Mouse (Mus musculus) spleen, adult 2 months (tissue): ENCODE measurements around the gene Cpm. TPM values are rescaled to one million over a fixed set of nuclear protein-coding genes. Genes with fewer than 3 reads are reported as not detected.

Experiments
- DNase-seq, 2 experiments: peaks; one replicate each; pipeline versions ENCODE4 v3.0.0 to v3.0.0-alpha.2; 2012 to 2021; ENCODE audit warnings: low spot score in 2 of 2, low read depth in 1 of 2
- H3K27ac ChIP-seq: fragments of 200-500 bp; 2 replicates; pipeline ENCODE4 v1.5.1; 2012; ENCODE audit warnings: low read length, inconsistent platforms; ENCODE audit not compliant: insufficient read depth
- H3K27me3 ChIP-seq: fragments of 200-500 bp; 2 replicates; pipeline ENCODE4 v1.6.1; 2012; ENCODE audit warnings: mild to moderate bottlenecking, moderate library complexity, low read length, inconsistent platforms; ENCODE audit not compliant: control insufficient read depth, insufficient read depth
- H3K36me3 ChIP-seq: fragments of 200-500 bp; 2 replicates; pipeline ENCODE4 v1.6.1; 2012; ENCODE audit warnings: mild to moderate bottlenecking, low read length, inconsistent platforms; ENCODE audit not compliant: control insufficient read depth, insufficient read depth
- H3K4me1 ChIP-seq: fragments of 200-500 bp; 2 replicates; pipeline ENCODE4 v1.6.1; 2011; ENCODE audit warnings: inconsistent platforms; ENCODE audit not compliant: control insufficient read depth, insufficient read depth, insufficient read length
- H3K4me3 ChIP-seq: fragments of 200-500 bp; 2 replicates; pipeline ENCODE4 v1.5.1; 2011; ENCODE audit warnings: mild to moderate bottlenecking, inconsistent platforms; ENCODE audit not compliant: insufficient read depth, insufficient read length; ENCODE audit errors: extremely low read depth
- CTCF ChIP-seq: fragments of 200-500 bp; IDR thresholded peaks from 2 replicates; pipeline ENCODE4 v1.5.1; 2011; ENCODE audit warnings: mild to moderate bottlenecking, inconsistent platforms; ENCODE audit not compliant: insufficient read depth, insufficient read length, insufficient replicate concordance; ENCODE audit errors: extremely low read depth
- POLR2A ChIP-seq: fragments of 200-500 bp; IDR thresholded peaks from 2 replicates; pipeline ENCODE4 v1.6.1; 2011; ENCODE audit warnings: low read depth, low read length, inconsistent platforms
- WGBS: fragments of 180-500 bp; shearing (Covaris S2); methylation state at CpG from one replicate; pipeline ENCODE4 v1.1.7; 2018; 5-methylcytosine and 5-hydroxymethylcytosine counted together
- polyA plus RNA-seq: library from polyadenylated mRNA; depleted of rRNA; stranded (reverse); fragments of >200 nt; gene quantifications from 2 replicates; pipeline ENCODE4 v1.2.3, GENCODE M21; 2012

Cpm gene
- polyA plus RNA-seq, 1 experiment: 10.1 TPM

DNA sequence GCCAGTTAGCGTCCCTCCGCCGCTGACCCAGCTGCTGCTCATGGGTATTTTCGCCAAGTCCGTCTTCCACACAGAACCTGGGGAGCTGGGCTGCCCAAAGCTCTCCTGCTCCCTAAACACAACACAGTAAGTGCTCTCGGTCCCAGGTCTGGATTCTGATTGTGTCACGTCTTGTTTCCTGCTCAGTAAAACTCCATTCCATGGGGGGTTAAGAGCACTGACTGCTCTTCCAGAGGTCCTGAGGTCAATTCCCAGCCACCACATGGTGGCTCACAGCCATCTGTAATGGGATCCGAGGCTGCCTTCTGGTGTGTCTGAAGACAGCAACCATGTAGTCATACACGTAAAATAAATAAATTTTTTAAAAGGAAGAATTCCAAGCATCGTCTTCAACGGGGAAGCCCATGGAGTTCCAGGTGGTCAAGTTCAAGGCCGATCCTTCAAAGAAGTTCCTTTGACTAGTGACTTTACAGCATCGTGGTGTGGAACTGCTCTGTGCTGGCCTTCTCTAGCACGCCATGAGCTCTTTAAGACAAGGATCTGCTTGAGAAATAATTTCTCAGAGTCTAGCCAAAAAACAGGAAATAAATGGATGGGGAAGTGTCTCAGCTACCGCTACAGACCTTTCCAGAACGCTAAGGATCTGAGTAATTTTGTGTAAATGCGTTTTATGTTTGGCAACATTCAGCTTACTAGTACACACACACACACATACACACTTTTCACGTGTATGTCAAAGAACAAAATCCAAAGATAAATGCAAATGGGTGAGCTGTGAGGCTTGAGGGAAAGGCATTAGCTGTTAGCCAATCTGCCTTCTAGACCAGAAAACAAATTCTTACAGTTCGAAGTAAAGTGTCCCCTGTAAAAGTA is 55.2 kb downstream of the Cpm start:
- WGBS: 68% methylated on average over 19 of the region's 19 CpGs

DNA sequence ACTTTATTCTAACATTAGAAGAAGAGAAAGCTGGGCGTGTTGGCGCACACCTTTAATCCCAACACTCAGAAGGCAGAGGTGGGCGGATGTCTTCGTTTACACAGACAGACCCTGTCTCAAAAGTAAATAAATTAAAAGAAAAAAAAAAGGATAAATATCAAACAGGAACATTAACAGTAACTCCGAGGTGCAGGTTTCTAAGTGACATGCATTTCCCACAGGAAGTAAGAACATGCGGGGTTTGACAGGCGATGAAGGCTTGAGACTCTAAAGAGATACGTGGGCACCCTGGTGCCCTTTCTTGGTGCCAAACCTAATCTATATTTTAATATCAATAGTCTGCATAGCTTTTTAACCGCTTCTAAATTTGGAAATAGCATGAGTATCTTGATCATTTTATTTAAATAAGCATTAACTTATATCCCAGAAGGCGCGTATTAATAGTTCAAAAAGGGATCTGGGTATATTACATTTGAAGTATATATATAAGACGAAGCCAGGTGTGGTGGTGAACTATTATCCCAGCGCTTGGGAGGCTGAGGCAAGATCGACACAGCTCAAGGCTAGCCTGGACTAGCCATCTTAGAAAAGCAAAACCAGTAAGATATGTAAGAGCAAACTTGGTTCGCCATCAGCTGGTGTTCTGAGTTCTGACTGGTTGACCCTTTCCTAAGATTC is 56.0 kb downstream of the Cpm start:
- Histone ChIP-seq H3K4me3 (no peak overlapping the region), H3K36me3 (peaks cover 25% of the 10 kb centered on the region), H3K27ac (no peak overlapping the region), H3K4me1 (no peaks in the 10 kb centered on the region; the same call in 1 of the 2 replicates), H3K27me3 (no peaks in the 10 kb centered on the region)
- no peak for DNase-seq
- TF ChIP-seq CTCF (no peak), POLR2A (no peak)
- 77% methylated on average over 15 of the region's 15 CpGs for WGBS

More for the DNA sequence above, 55.2 kb downstream of the Cpm start:
- Histone ChIP-seq H3K4me3 (no peak overlapping the region), H3K4me1 (no peaks in the 10 kb centered on the region; the same call in 1 of the 2 replicates), H3K27ac (no peak overlapping the region), H3K27me3 (no peaks in the 10 kb centered on the region), H3K36me3 (peaks cover 25% of the 10 kb centered on the region)
- no peak for DNase-seq
- TF ChIP-seq CTCF (no peak), POLR2A (no peak)

DNA sequence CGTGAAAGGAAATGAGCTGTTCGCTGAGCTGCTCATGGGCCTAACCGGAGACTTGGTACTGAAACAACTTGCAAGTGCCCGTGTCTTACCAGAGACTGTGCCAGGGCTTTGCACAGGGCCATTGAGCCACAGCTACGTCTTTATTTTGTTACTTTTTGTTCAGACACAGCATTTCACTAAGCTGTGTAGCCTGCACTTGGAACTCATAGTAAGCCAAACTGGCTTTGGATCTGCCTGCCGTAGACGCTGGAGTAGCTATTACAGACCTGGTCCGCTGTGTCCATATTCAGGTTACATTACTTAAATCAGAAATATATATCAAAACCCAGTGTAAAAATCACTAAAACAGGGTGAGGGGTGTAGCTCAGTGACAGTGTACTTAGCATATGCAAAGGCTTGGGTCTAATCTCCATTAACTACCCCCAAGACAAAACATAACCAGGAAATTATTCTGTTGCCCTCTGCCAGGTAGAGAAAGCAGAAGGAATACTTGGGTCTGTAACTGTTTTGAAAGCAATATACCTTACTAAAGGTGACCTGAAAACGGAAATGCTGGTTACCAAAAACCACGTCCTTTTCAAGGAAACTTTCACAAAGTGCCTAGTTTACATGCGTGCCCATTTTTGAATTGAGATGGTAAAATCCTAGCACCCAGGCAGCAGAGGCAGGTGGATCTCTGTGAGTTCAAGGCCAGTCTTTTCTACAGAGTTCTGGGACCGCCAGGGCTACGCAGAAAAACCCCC is 56.7 kb downstream of the Cpm start:
- Histone ChIP-seq H3K27me3 (no peaks in the 10 kb centered on the region), H3K27ac (no peak overlapping the region), H3K4me1 (no peaks in the 10 kb centered on the region; the same call in 1 of the 2 replicates), H3K36me3 (peaks cover 29% of the 10 kb centered on the region), H3K4me3 (no peak overlapping the region)
- WGBS: 86% methylated on average over 13 of the region's 13 CpGs
- no peak for DNase-seq
- TF ChIP-seq POLR2A (no peak), CTCF (no peak)

DNA sequence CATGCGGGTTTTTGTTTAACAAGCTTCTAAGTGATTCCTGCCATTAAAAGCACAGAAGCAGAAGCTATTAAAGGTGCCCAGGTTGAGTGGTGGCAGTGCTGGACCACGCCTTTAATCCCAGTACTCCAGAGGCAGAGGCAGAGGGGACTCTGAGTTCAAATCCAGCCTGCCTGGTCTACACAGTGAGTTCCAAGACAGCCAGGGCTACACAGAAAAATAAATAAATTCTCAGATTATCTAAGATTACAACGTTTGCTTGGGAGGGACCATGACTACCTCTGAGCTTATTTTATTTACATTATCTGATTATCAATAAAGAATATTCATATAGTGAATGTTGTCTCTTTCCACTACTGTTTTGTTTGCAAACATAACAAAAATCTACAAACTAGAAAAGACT is 57.7 kb downstream of the Cpm start:
- no peaks in the 10 kb centered on the region for H3K27me3 ChIP-seq

DNA sequence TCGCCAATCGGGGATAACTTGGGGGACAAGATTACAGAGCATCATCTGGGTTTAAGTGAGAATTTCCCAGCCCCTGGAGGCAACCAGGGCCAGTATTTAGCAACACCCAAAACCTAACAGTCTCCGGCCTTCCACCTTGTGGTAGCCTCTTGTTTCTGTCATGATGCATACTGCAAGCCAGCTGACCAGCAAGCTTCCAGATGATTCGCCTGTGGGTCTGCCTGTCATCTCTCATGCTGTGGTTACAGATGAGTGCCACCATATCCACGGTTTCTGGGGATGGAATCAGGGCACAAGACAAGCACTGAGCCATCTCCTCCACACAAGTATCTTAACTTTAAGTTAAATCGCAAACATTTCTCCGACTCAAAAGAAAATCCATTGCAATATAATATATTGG is 58.3 kb downstream of the Cpm start:
- TF ChIP-seq CTCF: no peak
- no peak for TF ChIP-seq POLR2A
- WGBS: 90% methylated on average over 7 of the region's 7 CpGs
- no peaks in the 10 kb centered on the region for H3K27me3 ChIP-seq
- no peak for DNase-seq
- H3K36me3 ChIP-seq: peaks cover 37% of the 10 kb centered on the region
- H3K4me3 ChIP-seq: no peak overlapping the region
- H3K4me1 ChIP-seq: no peaks in the 10 kb centered on the region; the same call in 1 of the 2 replicates
- H3K27ac ChIP-seq: no peak overlapping the region

More for the DNA sequence above, 57.7 kb downstream of the Cpm start:
- WGBS: 85% methylated on average over 3 of the region's 3 CpGs
- TF ChIP-seq POLR2A: no peak
- TF ChIP-seq CTCF: no peak
- DNase-seq: no peak
- H3K4me1 ChIP-seq: no peaks in the 10 kb centered on the region; the same call in 1 of the 2 replicates
- no peak overlapping the region for H3K27ac ChIP-seq
- peaks cover 33% of the 10 kb centered on the region for H3K36me3 ChIP-seq
- H3K4me3 ChIP-seq: no peak overlapping the region
